Mouse (Mus musculus) gastrocnemius, postnatal 4 days (tissue): ENCODE measurements at regions not wholly inside any gene's neighbourhood (a gene's known extent, or its start where the extent isn't known, plus 50 kb on each side); places are given as distances from the start of the nearest gene placed in this dataset.

Experiments used
- DNase-seq, 2 experiments: peaks; one replicate each; pipeline ENCODE4 v3.0.0; 2021 to 2022; ENCODE audit warnings: low spot score in 2 of 2, mixed read lengths in 2 of 2

DNA sequence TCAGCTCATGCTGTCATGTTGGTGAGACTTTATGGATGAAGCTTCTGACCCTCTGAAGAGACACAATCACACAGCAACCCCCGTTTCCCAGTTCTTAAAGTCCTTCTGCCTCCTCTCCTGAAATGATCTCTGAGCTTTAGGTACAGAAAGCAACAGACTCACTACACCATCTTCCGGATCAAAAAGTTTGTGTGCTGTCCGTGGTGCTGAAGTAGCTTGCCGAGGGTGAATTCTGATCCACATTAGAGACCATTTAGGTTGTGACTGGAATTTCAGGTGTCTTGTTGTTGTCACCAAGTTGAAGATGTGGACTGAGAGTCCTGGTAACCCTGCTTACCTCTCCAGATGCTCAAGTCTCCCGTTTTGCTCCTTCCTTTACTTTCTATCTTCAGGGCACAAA, 375.2 kb downstream of the Shisa9 start:
- peak in 1 of 2 experiments; percentile 23 for DNase-seq

DNA sequence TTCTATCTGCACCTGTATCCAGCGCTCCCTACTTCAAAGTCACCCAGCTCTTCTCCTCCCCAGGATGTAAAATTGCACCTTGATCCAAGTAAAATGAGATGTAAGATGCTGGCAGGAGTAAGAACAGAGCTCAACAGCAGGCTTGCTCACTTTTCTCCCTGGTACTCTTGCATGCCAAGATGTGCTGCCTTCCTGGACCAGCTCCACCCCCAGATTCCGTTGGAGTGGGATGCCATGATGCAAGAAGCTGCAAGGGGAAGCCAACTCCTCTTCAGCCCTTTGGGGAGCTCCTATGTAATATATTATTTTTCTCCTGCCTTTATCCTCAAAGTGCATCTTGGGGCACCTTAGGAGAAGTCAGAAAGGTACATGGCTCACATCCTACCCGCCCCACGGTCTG, 405.6 kb downstream of the Shisa9 start:
- no peak for DNase-seq

DNA sequence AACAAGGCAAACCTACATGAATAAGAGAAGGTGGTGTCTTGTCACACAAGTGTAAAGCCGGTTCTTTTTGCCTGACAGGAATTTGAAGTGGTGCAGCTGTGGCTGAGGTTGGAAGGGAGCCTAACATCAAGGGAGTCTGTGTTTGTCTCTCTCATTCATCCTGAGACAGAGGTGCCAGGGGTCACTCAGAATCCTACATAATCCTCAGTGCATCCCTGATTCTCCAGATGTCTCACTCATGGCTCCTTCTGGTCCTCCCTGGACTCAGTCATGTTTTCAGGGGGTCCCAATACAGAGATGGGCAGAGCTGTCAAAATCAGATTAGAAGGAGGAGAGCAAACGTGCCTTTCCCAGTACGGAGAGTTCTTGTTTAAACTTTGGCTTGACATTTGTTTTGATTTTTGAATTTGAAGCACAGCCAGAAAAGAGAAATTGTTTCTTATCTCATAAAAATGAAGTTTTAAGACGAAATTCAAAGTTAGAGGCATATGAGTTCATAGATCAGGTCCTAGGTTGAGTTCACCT, 451.8 kb downstream of the Shisa9 start:
- DNase-seq: no peak

DNA sequence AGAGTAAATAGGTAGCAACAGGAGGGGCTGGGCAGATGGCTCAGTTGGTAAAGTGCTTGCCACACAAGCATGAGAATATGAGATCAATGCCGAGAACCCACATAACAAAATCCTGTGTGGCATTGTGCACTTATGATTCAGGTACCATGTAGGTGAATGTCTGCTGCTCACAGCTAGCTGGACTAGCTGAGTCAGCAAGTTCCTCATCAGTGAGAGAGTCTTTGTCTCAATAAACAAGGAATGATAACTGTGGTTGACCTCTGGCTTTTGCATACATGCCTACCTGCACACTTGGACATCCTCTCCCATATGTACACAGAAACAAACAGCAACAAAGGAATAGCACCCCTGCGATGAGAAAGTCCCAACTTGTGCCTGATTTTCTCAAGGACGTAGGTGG, 454.7 kb downstream of the Shisa9 start:
- DNase-seq: no peak

DNA sequence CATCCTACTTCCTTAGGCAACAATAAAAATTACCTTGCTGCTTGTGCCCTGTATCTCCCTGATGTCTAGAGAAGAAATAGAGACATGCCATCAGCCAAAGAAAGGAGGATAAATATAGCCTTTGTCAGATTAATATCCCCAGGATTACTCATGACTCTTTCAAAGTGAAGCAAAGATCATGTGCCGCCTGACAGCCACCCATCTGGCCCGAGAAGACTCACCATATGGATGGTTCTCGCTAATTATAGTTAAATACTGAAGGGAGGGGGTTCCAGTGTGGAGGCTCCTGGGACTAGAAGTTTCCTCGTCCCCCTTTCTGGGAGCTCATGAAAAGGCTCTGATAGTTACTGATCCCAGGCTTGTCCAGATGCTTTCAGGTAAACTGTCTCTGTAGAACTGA, 470.9 kb downstream of the Shisa9 start:
- DNase-seq: no peak
